Mouse (Mus musculus): ENCODE measurements at regions not wholly inside any gene's neighbourhood (a gene's known extent, or its start where the extent isn't known, plus 50 kb on each side); places are given as distances from the start of the nearest gene placed in this dataset.
A peak's percentile ranks its signal among the peaks of the same experiment; 100 is the strongest.

GRCm38 (mm10) chr13:41541139-41541538 lies 54.0 kb upstream of the Nedd9 start:
- no peak overlapping the region for H3K27ac ChIP-seq

GRCm38 (mm10) chr13:41546063-41546462 lies 58.9 kb upstream of the Nedd9 start:
- H3K27ac ChIP-seq: no peak overlapping the region
- no peaks in the 10 kb centered on the region for H3K36me3 ChIP-seq

More at GRCm38 (mm10) chr13:41541139-41541538, 54.0 kb upstream of the Nedd9 start:
- no peaks in the 10 kb centered on the region for H3K27me3 ChIP-seq (replicated peaks)
- H3K9me3 ChIP-seq: no peaks in the 10 kb centered on the region
- no peak for ATAC-seq (ENCODE audit: insufficient read depth, low FRiP score, low read depth)
- no peak overlapping the region for H3K4me2 ChIP-seq
- H3K36me3 ChIP-seq: no peaks in the 10 kb centered on the region
- WGBS: 80% methylated on average over 3 of the region's 3 CpGs
- H3K4me3 ChIP-seq (replicated peaks): no peak overlapping the region
- H3K4me1 ChIP-seq: no peaks in the 10 kb centered on the region
- H3K9ac ChIP-seq: no peak overlapping the region

GRCm38 (mm10) chr13:41546531-41546930 lies 59.2 kb upstream of the Tmem170b start:
- Histone ChIP-seq H3K27ac (no peak overlapping the region), H3K9ac (no peak overlapping the region), H3K4me1 (no peaks in the 10 kb centered on the region; the same call in 1 of the 2 replicates), H3K36me3 (no peaks in the 10 kb centered on the region), H3K4me2 (no peak overlapping the region), H3K4me3 (replicated peaks) (no peak overlapping the region), H3K9me3 (no peaks in the 10 kb centered on the region), H3K27me3 (replicated peaks) (no peaks in the 10 kb centered on the region)
- 77% methylated on average over 9 of the region's 9 CpGs for WGBS
- no peak for ATAC-seq (ENCODE audit: insufficient read depth, low FRiP score, low read depth)

More at GRCm38 (mm10) chr13:41546063-41546462, 58.9 kb upstream of the Nedd9 start:
- ATAC-seq (ENCODE audit: insufficient read depth, low FRiP score, low read depth): no peak
- no peak overlapping the region for H3K4me3 ChIP-seq (replicated peaks)
- H3K9ac ChIP-seq: no peak overlapping the region
- no peak overlapping the region for H3K4me2 ChIP-seq
- no peaks in the 10 kb centered on the region for H3K9me3 ChIP-seq
- H3K4me1 ChIP-seq: no peaks in the 10 kb centered on the region; the same call in 1 of the 2 replicates
- H3K27me3 ChIP-seq (replicated peaks): no peaks in the 10 kb centered on the region
- 85% methylated on average over 8 of the region's 8 CpGs for WGBS

- H3K4me3 ChIP-seq (replicated peaks): no peak overlapping the region
- peak; percentile 83 for ATAC-seq (ENCODE audit: insufficient read depth, low FRiP score, low read depth)
- WGBS: 70% methylated on average over 6 of the region's 6 CpGs
Measured at GRCm38 (mm10) chr13:41549283-41549682, 56.4 kb upstream of the Tmem170b start.

GRCm38 (mm10) chr13:41550246-41550900 lies 55.3 kb upstream of the Tmem170b start:
- Histone ChIP-seq H3K27ac (no peak overlapping the region), H3K9ac (no peak overlapping the region), H3K4me3 (replicated peaks) (no peak overlapping the region), H3K4me1 (no peaks in the 10 kb centered on the region; the same call in 1 of the 2 replicates), H3K9me3 (no peaks in the 10 kb centered on the region), H3K4me2 (no peak overlapping the region), H3K27me3 (replicated peaks) (no peaks in the 10 kb centered on the region), H3K36me3 (no peaks in the 10 kb centered on the region)
- WGBS: 52% methylated on average over 8 of the region's 8 CpGs
- ATAC-seq (ENCODE audit: insufficient read depth, low FRiP score, low read depth): no peak

More at GRCm38 (mm10) chr13:41549283-41549682, 56.4 kb upstream of the Tmem170b start:
- Histone ChIP-seq H3K9ac (no peak overlapping the region), H3K36me3 (no peaks in the 10 kb centered on the region), H3K9me3 (no peaks in the 10 kb centered on the region), H3K4me2 (no peak overlapping the region), H3K27ac (no peak overlapping the region), H3K27me3 (replicated peaks) (no peaks in the 10 kb centered on the region), H3K4me1 (no peaks in the 10 kb centered on the region; the same call in 1 of the 2 replicates)

- no peak overlapping the region for H3K4me2 ChIP-seq
- no peaks in the 10 kb centered on the region for H3K27me3 ChIP-seq (replicated peaks)
- no peak for ATAC-seq (ENCODE audit: insufficient read depth, low FRiP score, low read depth)
- H3K27ac ChIP-seq: no peak overlapping the region
- H3K4me1 ChIP-seq: no peaks in the 10 kb centered on the region; the same call in 1 of the 2 replicates
- no peak overlapping the region for H3K9ac ChIP-seq
- WGBS: 57% methylated on average over 14 of the region's 14 CpGs
- no peaks in the 10 kb centered on the region for H3K36me3 ChIP-seq
- H3K4me3 ChIP-seq (replicated peaks): no peak overlapping the region
- H3K9me3 ChIP-seq: no peaks in the 10 kb centered on the region
Measured at GRCm38 (mm10) chr13:41551711-41552349, 53.9 kb upstream of the Tmem170b start.

- Histone ChIP-seq H3K4me2 (no peak overlapping the region), H3K4me1 (no peaks in the 10 kb centered on the region; the same call in 1 of the 2 replicates), H3K9me3 (no peaks in the 10 kb centered on the region), H3K36me3 (no peaks in the 10 kb centered on the region), H3K27me3 (replicated peaks) (no peaks in the 10 kb centered on the region), H3K9ac (no peak overlapping the region), H3K27ac (no peak overlapping the region), H3K4me3 (replicated peaks) (no peak overlapping the region)
- WGBS: 80% methylated on average over 7 of the region's 7 CpGs
- no peak for ATAC-seq (ENCODE audit: insufficient read depth, low FRiP score, low read depth)
Measured at GRCm38 (mm10) chr13:41554401-41554800, 51.3 kb upstream of the Tmem170b start.

Measured in stomach, embryonic 15.5 days (tissue).